Mouse (Mus musculus) heart, postnatal 0 days (tissue): ENCODE measurements at regions not wholly inside any gene's neighbourhood (a gene's known extent, or its start where the extent isn't known, plus 50 kb on each side); places are given as distances from the start of the nearest gene placed in this dataset.
A peak's percentile ranks its signal among the peaks of the same experiment; 100 is the strongest.

Source experiments
- CTCF ChIP-seq: IDR thresholded peaks from 2 replicates; pipeline ENCODE4 v1.5.1; 2016; ENCODE audit warnings: antibody characterized with exemption, control low read depth, low read depth
- EP300 ChIP-seq: IDR thresholded peaks from 2 replicates; pipeline ENCODE4 v1.6.1; 2016; ENCODE audit warnings: antibody characterized with exemption, low read depth

DNA sequence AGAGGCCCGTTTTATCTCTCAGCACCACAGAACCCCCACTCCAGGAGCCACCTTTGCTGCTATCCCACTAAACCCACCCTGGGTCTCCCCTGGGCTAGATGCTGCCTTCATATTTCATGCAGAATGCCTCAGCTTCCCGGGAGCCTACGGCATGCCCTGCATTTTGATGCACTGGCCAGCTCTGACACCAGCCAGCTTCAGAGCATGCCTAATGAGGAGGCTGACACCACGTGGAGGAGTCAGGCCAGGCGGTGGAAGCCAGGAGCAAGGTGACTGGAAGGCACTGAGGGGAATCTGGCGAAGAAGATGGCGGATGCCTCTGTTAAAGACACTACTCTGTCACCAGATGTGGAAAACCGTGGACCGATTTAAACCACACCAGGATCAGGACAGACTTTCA is 567.2 kb downstream of the Ccdc171 start:
- TF ChIP-seq EP300: no peak
- peak; percentile 10; the same call in 1 of the 2 replicates for TF ChIP-seq CTCF
